Mouse (Mus musculus) ES-E14 (cell line): ENCODE data around the gene Dnah7c.

ENCODE experiments used
- CHD2 ChIP-seq: IDR thresholded peaks from 2 replicates; pipeline ENCODE4 v1.6.1; 2014; ENCODE audit warnings: mild to moderate bottlenecking, low read depth, low read length, inconsistent platforms
- HCFC1 ChIP-seq: IDR thresholded peaks from 2 replicates; pipeline ENCODE4 v1.6.1; 2012; ENCODE audit warnings: low read length, inconsistent platforms, borderline replicate concordance; ENCODE audit not compliant: insufficient read depth
- MAFK ChIP-seq: IDR thresholded peaks from 2 replicates; pipeline ENCODE4 v1.6.1; 2014; ENCODE audit warnings: mild to moderate bottlenecking, low read depth, low read length, inconsistent platforms; ENCODE audit not compliant: insufficient read depth
- ZC3H11A ChIP-seq: IDR thresholded peaks from 2 replicates; pipeline ENCODE4 v1.6.1; 2012; ENCODE audit warnings: low read depth, mild to moderate bottlenecking, inconsistent platforms, low read length, borderline replicate concordance
- ZNF384 ChIP-seq: IDR thresholded peaks from 2 replicates; pipeline ENCODE4 v1.6.1; 2012; ENCODE audit warnings: low read depth, low read length, inconsistent platforms

DNA sequence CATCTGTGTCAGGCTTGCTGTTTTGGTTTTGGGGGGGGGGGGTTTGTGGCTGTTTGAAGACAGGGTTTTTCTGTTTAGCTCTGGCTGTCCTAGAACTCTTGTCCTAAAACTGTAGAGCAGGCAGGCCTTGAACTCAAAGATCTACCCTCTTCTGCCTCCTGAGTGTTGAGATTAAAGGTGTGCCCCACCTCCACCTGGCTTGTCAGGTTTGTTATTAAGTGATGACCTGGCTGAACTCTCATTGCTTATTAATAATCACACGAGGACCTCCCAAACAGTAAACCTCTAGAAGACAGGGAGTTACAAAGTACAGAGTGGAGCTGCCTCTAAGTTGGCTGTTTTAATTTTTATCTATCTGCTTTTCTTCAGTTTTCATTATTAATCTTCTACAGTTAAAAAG, 299.9 kb downstream of the Dnah7c start:
- TF ChIP-seq MAFK (no peak), CHD2 (no peak), ZC3H11A (no peak), HCFC1 (no peak), ZNF384 (no peak)
